20 mouse cellular contexts compared by ENCODE assay signal in the genomic region with DNA sequence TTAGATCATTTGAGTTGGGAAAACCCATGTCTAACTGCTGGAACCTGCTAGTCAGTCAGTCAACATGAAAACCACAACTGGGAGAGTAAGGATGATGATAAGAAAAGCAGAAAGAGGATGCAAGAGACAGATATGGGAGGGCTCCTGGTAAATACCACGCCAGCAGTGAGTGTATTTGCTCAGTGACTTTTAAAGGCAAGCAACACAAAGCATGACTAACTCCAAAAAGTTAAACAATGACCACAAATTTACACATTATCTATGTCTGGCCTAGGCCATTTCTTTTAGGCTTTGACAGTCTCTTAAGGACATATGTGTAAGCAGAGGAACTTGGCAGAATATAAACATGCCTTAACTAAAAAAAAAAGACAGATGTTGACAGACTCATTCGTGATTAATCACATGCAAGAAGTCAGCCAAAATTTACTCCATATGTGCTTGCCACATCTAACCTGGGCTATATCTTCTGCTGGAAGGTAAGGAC. TPM values are rescaled to one million over a fixed set of nuclear protein-coding genes. Genes with fewer than 3 reads are reported as not detected.
DNase-seq lines count a peak whose midpoint lies in the region; ATAC-seq and TF ChIP-seq lines count a peak whose summit lies in the region.
"Had no signal": no experiment of that assay in that cellular context is flagged by ENCODE, and none has a peak within 500 bp of the region (broad histone marks: within the 10 kb centered on the region; RNA-seq: fewer than 3 reads in every experiment).

No protein-coding gene starts in this region.

- no peak for TF ChIP-seq EP300 in heart, adult 2 months (IDR thresholded peaks at IDR 0.05; ENCODE audit: insufficient read depth, low read depth, low read length)
- TF ChIP-seq EP300 in MEL (IDR thresholded peaks at IDR 0.05; ENCODE audit: low read depth in 1 of 2, low read length in 2 of 2) = peak; percentile 96 to 98

- intact Hi-C loops in heart, adult 2 months (cut with DNase I) = no loop called here

- no peak overlapping the region for H3K27ac ChIP-seq in heart, embryonic 11.5 days (ENCODE audit: low read depth, low read length)
- H3K27ac ChIP-seq in heart, adult 2 months = no peak overlapping the region
- peak overlapping the region; percentile 91 for H3K27ac ChIP-seq in MEL (ENCODE audit: control insufficient read depth, low read depth, low read length)
- peak overlapping the region; percentile 81; the same call in 1 of the 2 replicates for H3K27ac ChIP-seq in embryonic fibroblast, embryonic 13.5 days (ENCODE audit: insufficient read depth, low read length)
- H3K27ac ChIP-seq in liver, embryonic 15.5 days (replicated peaks) = peak overlapping the region; percentile 90
- no peak overlapping the region for H3K27ac ChIP-seq in midbrain, embryonic 16.5 days (ENCODE audit: low read length)
- H3K27ac ChIP-seq: embryonic facial prominence, embryonic 12.5 days; forebrain, embryonic 13.5 days; hindbrain, embryonic 13.5 days; midbrain, embryonic 12.5 days had no signal

- 41% methylated on average over 2 of the region's 2 CpGs for WGBS in heart, embryonic 11.5 days (ENCODE audit: insufficient replicate concordance)
- WGBS in heart, adult 2 months = 43% methylated on average over 2 of the region's 2 CpGs
- WGBS in liver, embryonic 15.5 days (ENCODE audit: insufficient replicate concordance) = 12% methylated on average over 2 of the region's 2 CpGs
- WGBS in midbrain, embryonic 16.5 days = 85% methylated on average over 2 of the region's 2 CpGs

- TF ChIP-seq POLR2A in heart, adult 2 months (IDR thresholded peaks at IDR 0.05; ENCODE audit: insufficient read depth, low read depth, low read length) = no peak
- no peak for TF ChIP-seq POLR2A in MEL (IDR thresholded peaks at IDR 0.05; ENCODE audit: control insufficient read depth in 1 of 2, insufficient read depth in 1 of 2, low read depth in 1 of 2, low read length in 2 of 2, poor library complexity in 1 of 2)
- no peak for TF ChIP-seq POLR2A in embryonic fibroblast, embryonic 13.5 days (IDR thresholded peaks at IDR 0.05; ENCODE audit: low read depth, low read length)

- H3K4me3 ChIP-seq in heart, embryonic 11.5 days (ENCODE audit: low read depth, low read length) = no peak overlapping the region
- H3K4me3 ChIP-seq in heart, adult 2 months = no peak overlapping the region
- no peak overlapping the region for H3K4me3 ChIP-seq in MEL (ENCODE audit: control insufficient read depth in 1 of 2, insufficient read depth in 1 of 2, low read depth in 2 of 2, low read length in 2 of 2)
- no peak overlapping the region for H3K4me3 ChIP-seq in embryonic fibroblast, embryonic 13.5 days (ENCODE audit: insufficient read depth, low read length)
- no peak overlapping the region for H3K4me3 ChIP-seq in liver, embryonic 15.5 days (replicated peaks)
- H3K4me3 ChIP-seq in midbrain, embryonic 16.5 days (ENCODE audit: low read depth, low read length) = no peak overlapping the region
- H3K4me3 ChIP-seq: embryonic facial prominence, embryonic 12.5 days; forebrain, embryonic 13.5 days; hindbrain, embryonic 13.5 days; midbrain, embryonic 12.5 days; myocyte had no signal

- no peak overlapping the region for H3K4me2 ChIP-seq in heart, embryonic 11.5 days
- H3K4me2 ChIP-seq in liver, embryonic 15.5 days = peak overlapping the region; percentile 46
- no peak overlapping the region for H3K4me2 ChIP-seq in midbrain, embryonic 16.5 days (ENCODE audit: low read length)
- H3K4me2 ChIP-seq: embryonic facial prominence, embryonic 12.5 days; forebrain, embryonic 13.5 days; hindbrain, embryonic 13.5 days; midbrain, embryonic 12.5 days had no signal

- no peaks in the 10 kb centered on the region for H3K4me1 ChIP-seq in heart, embryonic 11.5 days (ENCODE audit: control insufficient read depth, insufficient read depth, low read length)
- H3K4me1 ChIP-seq in heart, adult 2 months (ENCODE audit: control insufficient read depth, insufficient read depth, low read length) = no peaks in the 10 kb centered on the region
- H3K4me1 ChIP-seq in MEL (ENCODE audit: control insufficient read depth in 1 of 2, insufficient read depth in 2 of 2, low read length in 2 of 2) = peaks cover 2 to 18% of the 10 kb centered on the region in 2 experiments; a peak in 3 of 4 replicates
- H3K4me1 ChIP-seq in embryonic fibroblast, embryonic 13.5 days (ENCODE audit: control insufficient read depth, insufficient read depth, low read length) = no peaks in the 10 kb centered on the region
- peaks cover 31% of the 10 kb centered on the region for H3K4me1 ChIP-seq in liver, embryonic 15.5 days (replicated peaks)
- no peaks in the 10 kb centered on the region for H3K4me1 ChIP-seq in midbrain, embryonic 16.5 days (ENCODE audit: control insufficient read depth, insufficient read depth, low read length)
- H3K4me1 ChIP-seq: embryonic facial prominence, embryonic 12.5 days; forebrain, embryonic 13.5 days; hindbrain, embryonic 13.5 days; midbrain, embryonic 12.5 days had no signal

- no peaks in the 10 kb centered on the region for H3K36me3 ChIP-seq in heart, embryonic 11.5 days (ENCODE audit: control insufficient read depth, insufficient read depth, low read length)
- H3K36me3 ChIP-seq in heart, adult 2 months (ENCODE audit: control insufficient read depth, insufficient read depth, low read length) = no peaks in the 10 kb centered on the region
- H3K36me3 ChIP-seq in MEL (ENCODE audit: control insufficient read depth in 1 of 2, insufficient read depth in 2 of 2, low read length in 2 of 2) = peaks cover 0 to 18% of the 10 kb centered on the region in 2 experiments; a peak in 2 of 4 replicates
- H3K36me3 ChIP-seq in liver, embryonic 15.5 days (replicated peaks) = 0 out of 2 replicates have a peak, but pooled peaks cover 3% of the 10 kb centered on the region
- H3K36me3 ChIP-seq in midbrain, embryonic 16.5 days (ENCODE audit: control insufficient read depth, insufficient read depth, low read length) = no peaks in the 10 kb centered on the region
- H3K36me3 ChIP-seq: embryonic facial prominence, embryonic 12.5 days; hindbrain, embryonic 13.5 days; midbrain, embryonic 12.5 days had no signal

- no peaks in the 10 kb centered on the region for H3K79me2 ChIP-seq in heart, adult 2 months (replicated peaks; ENCODE audit: control insufficient read depth, insufficient read depth, low read length)
- H3K79me2 ChIP-seq in MEL (ENCODE audit: control insufficient read depth, insufficient read depth, low read length, poor library complexity) = no peaks in the 10 kb centered on the region

- no peak for TF ChIP-seq RAD21 in MEL (IDR thresholded peaks at IDR 0.05; ENCODE audit: low read depth, low read length)

- peaks cover 5% of the 10 kb centered on the region; the same call in 1 of the 2 replicates for H3K9me3 ChIP-seq in heart, embryonic 11.5 days (replicated peaks; ENCODE audit: control insufficient read depth, low read length)
- H3K9me3 ChIP-seq in MEL (replicated peaks; ENCODE audit: insufficient read depth, low read length) = no peaks in the 10 kb centered on the region
- no peaks in the 10 kb centered on the region for H3K9me3 ChIP-seq in liver, embryonic 15.5 days (replicated peaks)
- peaks cover 7% of the 10 kb centered on the region; the same call in 1 of the 2 replicates for H3K9me3 ChIP-seq in midbrain, embryonic 16.5 days (replicated peaks; ENCODE audit: control insufficient read depth, low read length, poor library complexity, severe bottlenecking)
- H3K9me3 ChIP-seq: embryonic facial prominence, embryonic 12.5 days had no signal

- H3K27me3 ChIP-seq in heart, embryonic 11.5 days (ENCODE audit: control insufficient read depth, insufficient read depth, low read length) = no peaks in the 10 kb centered on the region
- no peaks in the 10 kb centered on the region for H3K27me3 ChIP-seq in heart, adult 2 months (ENCODE audit: control insufficient read depth, insufficient read depth, low read length)
- H3K27me3 ChIP-seq in MEL (ENCODE audit: control insufficient read depth in 1 of 2, insufficient read depth in 2 of 2, low read length in 2 of 2) = no peaks in the 10 kb centered on the region
- no peaks in the 10 kb centered on the region for H3K27me3 ChIP-seq in liver, embryonic 15.5 days
- H3K27me3 ChIP-seq in midbrain, embryonic 16.5 days (ENCODE audit: control insufficient read depth, insufficient read depth, low read depth, low read length) = no peaks in the 10 kb centered on the region
- H3K27me3 ChIP-seq: embryonic facial prominence, embryonic 12.5 days; forebrain, embryonic 13.5 days; hindbrain, embryonic 13.5 days; midbrain, embryonic 12.5 days had no signal

- no peak for DNase-seq in heart, adult 2 months
- DNase-seq in MEL (ENCODE audit: low read depth, low spot score) = peak; percentile 92
- DNase-seq in Muller cell, postnatal 12 days (ENCODE audit: inconsistent ontology term) = no peak
- no peak for DNase-seq in frontal cortex, postnatal 10 days (ENCODE audit: low spot score in 2 of 2)
- DNase-seq: adrenal gland, postnatal 10 days; cerebellum, postnatal 14 days; heart, adult 11 months; heart, postnatal 10 days; kidney, adult 11 months; lung, postnatal 14 days; right cerebral cortex, adult 18-20 months had no signal

- no peak overlapping the region for H3K9ac ChIP-seq in heart, embryonic 11.5 days (ENCODE audit: low read depth, low read length)
- no peak overlapping the region for H3K9ac ChIP-seq in heart, adult 2 months (ENCODE audit: low read depth, low read length)
- no peak overlapping the region for H3K9ac ChIP-seq in MEL (ENCODE audit: control insufficient read depth, low read depth, low read length, poor library complexity, severe bottlenecking)
- H3K9ac ChIP-seq in liver, embryonic 15.5 days = peak overlapping the region; percentile 18; the same call in 1 of the 2 replicates
- no peak overlapping the region for H3K9ac ChIP-seq in midbrain, embryonic 16.5 days (ENCODE audit: low read depth, low read length)
- H3K9ac ChIP-seq: embryonic facial prominence, embryonic 12.5 days; forebrain, embryonic 13.5 days; hindbrain, embryonic 13.5 days; midbrain, embryonic 12.5 days had no signal

- ATAC-seq in heart, embryonic 11.5 days (replicated peaks; ENCODE audit: insufficient number of reproducible peaks, low FRiP score, low TSS enrichment) = 0 out of 2 replicates have a peak, but pooled peaks have one; percentile 71
- ATAC-seq in liver, embryonic 15.5 days (ENCODE audit: insufficient read depth) = peak; percentile 94
- ATAC-seq in midbrain, embryonic 16.5 days = no peak
- ATAC-seq: forebrain, embryonic 13.5 days had no signal

- TF ChIP-seq CTCF in heart, adult 2 months (IDR thresholded peaks at IDR 0.05) = no peak
- no peak for TF ChIP-seq CTCF in MEL (IDR thresholded peaks at IDR 0.05 in 2 of 3, conservative IDR thresholded peaks at IDR 0.05 in 1 of 3; ENCODE audit: control insufficient read depth in 1 of 3, insufficient read depth in 1 of 3, low read depth in 2 of 3, low read length in 3 of 3, poor library complexity in 1 of 3, severe bottlenecking in 1 of 3)
- TF ChIP-seq CTCF in embryonic fibroblast, embryonic 13.5 days (IDR thresholded peaks at IDR 0.05; ENCODE audit: borderline replicate concordance, insufficient read depth, low read length) = no peak

RNA-seq across cellular contexts. Expression of a gene that starts 30.9 kb away (rescaled TPM):
- 29.7 and 37.7 TPM in 2 replicates for polyA plus RNA-seq in heart, embryonic 11.5 days (2014; fragmentation: Nextera tagmentation; extraction: Ambion mirVana)
- total RNA-seq in heart, adult 2 months (2021) = 10 to 100 TPM; 30.8 to 31.1 TPM
- polyA plus RNA-seq in heart, adult 2 months (2012; rRNA removed) = 8.0 and 11.3 TPM in 2 replicates
- total RNA-seq in MEL (2012; rRNA removed) = 12.8 and 12.9 TPM in 2 replicates
- polyA plus RNA-seq in MEL (2012; ENCODE audit: insufficient read depth in 1 of 2, insufficient read length in 2 of 2, low read depth in 1 of 2, low replicate concordance in 2 of 2, missing spikeins in 1 of 2) = 100 to 1,000 TPM in 1 of 2 experiments, 10 to 100 TPM in 1; 20.4 to 103 TPM
- 39.7 and 42.8 TPM in 2 replicates for polyA plus RNA-seq in embryonic fibroblast, embryonic 13.5 days (2011; ENCODE audit: insufficient read length, low read depth, missing spikeins)
- polyA plus RNA-seq in liver, embryonic 15.5 days (2015; fragmentation: Nextera tagmentation; extraction: Ambion mirVana) = 26.6 and 27.3 TPM in 2 replicates
- 26.7 and 29.9 TPM in 2 replicates for polyA plus RNA-seq in midbrain, embryonic 16.5 days (2015; fragmentation: Nextera tagmentation; extraction: Ambion mirVana)

Comparison
In these comparisons a context has a peak if more than half of its experiments do, and no peak if none do; other contexts are left out.
1. H3K27ac ChIP-seq: peak in MEL (single experiment), embryonic fibroblast, embryonic 13.5 days (single experiment) and liver, embryonic 15.5 days (single experiment); none in heart, embryonic 11.5 days (single experiment), heart, adult 2 months (single experiment) and midbrain, embryonic 16.5 days (single experiment).